Mouse (Mus musculus) inflammation-experienced regulatory T-cells, adult 16 weeks (primary cell): ENCODE results near the gene Rhox4c. TPM values are rescaled to one million over a fixed set of nuclear protein-coding genes. Genes with fewer than 3 reads are reported as not detected.

Experiments used
- polyA plus RNA-seq: library from polyadenylated mRNA; unstranded; fragments of 100-300 nt; shearing (Covaris generic); gene quantifications from one replicate; pipeline ENCODE4 v1.2.1, GENCODE M21; 2017

Gene Rhox4c
- polyA plus RNA-seq: not detected

DNA sequence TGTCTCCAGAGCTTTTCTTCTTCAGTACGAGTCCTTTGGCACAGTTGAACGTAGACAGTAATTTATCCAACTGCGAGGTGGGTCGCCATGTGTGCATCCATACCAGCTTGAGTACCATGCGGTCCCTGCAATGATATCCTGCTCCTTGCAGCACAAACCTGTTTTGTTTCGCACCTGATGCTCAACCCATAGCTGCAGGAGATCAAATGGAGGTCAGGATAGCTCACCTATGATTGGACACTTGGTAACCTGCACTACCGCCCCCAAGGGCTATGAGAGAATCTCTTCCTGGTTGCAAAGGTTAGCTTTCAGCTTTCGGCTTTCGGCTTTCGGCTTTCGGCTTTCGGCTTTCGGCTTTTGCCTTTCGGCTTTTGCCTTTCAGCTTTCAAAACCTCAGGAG lies at the start of gene Rhox4c:
Gene Rhox4c (plus strand): TSS at position 301 of the 400 bp plus-strand sequence.

DNA sequence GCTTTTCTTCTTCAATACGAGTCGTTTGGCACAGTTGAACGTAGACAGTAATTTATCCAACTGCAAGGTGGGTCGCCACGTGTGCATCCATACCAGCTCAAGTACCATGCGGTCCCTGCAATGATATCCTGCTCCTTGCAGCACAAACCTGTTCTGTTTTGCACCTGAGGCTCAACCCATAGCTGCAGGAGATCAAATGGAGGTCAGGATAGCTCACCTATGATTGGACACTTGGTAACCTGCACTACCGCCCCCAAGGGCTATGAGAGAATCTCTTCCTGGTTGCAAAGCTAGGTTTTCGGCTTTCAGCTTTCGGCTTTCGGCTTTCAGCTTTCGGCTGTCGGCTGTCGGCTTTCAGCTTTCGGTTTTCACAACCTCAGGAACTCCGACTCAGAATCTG lies 47.9 kb upstream of the Rhox4c start, which contains the start of gene Rhox4b:
Gene Rhox4b (plus strand): TSS at position 301 of the 400 bp plus-strand sequence.

DNA sequence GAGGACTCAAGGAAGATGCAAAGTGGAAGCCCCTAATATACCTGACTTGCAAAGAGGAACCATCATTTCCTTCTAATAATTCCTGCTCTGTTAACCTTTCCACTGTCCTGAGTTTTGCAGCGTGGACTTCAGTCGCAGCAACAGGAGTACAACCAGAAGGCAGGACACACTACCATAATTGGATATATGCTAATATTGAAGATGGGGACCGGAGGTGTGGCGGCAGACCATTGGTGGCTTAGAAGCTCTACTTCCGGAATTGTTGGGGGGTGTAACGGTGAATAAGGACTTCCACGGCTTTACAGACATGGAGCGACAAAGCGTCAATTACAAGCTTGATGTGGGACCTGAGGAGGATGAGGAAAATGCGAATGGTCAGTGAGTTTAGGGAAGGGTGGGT lies 26.8 kb upstream of the Rhox4c start, which contains the start of gene Rhox2c:
Gene Rhox2c (plus strand): TSS at position 301 of the 400 bp plus-strand sequence.

DNA sequence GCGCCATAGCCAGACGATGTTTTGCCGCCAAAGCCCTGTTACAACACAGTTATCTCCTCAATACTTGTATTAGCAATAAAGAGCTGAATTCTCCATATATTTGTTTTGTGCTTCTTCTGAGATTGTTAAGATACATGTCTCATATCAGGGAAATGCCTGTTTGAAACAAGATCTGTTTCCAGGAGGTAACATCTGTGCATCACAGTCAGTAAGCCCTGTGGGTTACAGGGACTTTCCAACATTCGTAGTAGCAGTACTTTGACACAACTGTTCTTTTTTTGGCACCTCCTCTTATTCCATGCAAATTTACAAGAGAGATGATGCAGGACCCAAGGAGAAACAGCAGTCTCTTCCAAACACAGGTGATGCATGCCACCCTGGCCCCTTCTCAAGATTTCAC lies 21.9 kb upstream of the Rhox4c start, which contains the start of gene Rhox3c:
Gene Rhox3c (plus strand): TSS at position 301 of the 400 bp plus-strand sequence.

DNA sequence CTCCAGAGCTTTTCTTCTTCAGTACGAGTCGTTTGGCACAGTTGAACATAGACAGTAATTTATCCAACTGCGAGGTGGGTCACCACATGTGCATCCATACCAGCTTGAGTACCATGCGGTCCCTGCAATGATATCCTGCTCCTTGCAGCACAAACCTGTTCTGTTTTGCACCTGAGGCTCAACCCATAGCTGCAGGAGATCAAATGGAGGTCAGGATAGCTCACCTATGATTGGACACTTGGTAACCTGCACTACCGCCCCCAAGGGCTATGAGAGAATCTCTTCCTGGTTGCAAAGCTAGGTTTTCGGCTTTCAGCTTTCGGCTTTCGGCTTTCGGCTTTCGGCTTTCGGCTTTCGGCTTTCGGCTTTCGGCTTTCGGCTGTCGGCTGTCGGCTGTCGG lies 33.9 kb downstream of the Rhox4c start, which contains the start of gene Rhox4d:
Gene Rhox4d (plus strand): TSS at position 301 of the 400 bp plus-strand sequence.

DNA sequence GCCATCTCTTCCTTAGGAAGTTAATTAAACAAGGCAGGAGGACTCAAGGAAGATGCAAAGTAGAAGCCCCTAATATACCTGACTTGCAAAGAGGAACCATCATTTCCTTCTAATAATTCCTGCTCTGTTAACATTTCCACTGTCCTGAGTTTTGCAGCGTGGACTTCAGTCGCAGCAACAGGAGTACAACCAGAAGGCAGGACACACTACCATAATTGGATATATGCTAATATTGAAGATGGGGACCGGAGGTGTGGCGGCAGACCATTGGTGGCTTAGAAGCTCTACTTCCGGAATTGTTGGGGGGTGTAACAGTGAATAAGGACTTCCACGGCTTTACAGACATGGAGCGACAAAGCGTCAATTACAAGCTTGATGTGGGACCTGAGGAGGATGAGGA lies 50.0 kb downstream of the Rhox4c start, which contains the start of gene Rhox2e:
Gene Rhox2e (plus strand): TSS at position 301 of the 400 bp plus-strand sequence.

Other genes with a start within 250 kb of the Rhox4c start
- gene Rhox2a, start 235.4 kb upstream of the Rhox4c start, polyA plus RNA-seq: not detected
- gene Rhox3a, start 230.4 kb upstream of the Rhox4c start, polyA plus RNA-seq: not detected
- gene Rhox4a, start 215.0 kb upstream of the Rhox4c start, polyA plus RNA-seq: 0.28 TPM
- not detected for gene Rhox3a2, start 100.3 kb upstream of the Rhox4c start, polyA plus RNA-seq
- not detected for gene Rhox4a2, start 89.5 kb upstream of the Rhox4c start, polyA plus RNA-seq
- not detected for gene Rhox2b, start 68.3 kb upstream of the Rhox4c start, polyA plus RNA-seq
- 0.20 TPM for gene Rhox4b, start 47.8 kb upstream of the Rhox4c start, polyA plus RNA-seq
- gene Rhox2c, start 26.7 kb upstream of the Rhox4c start, polyA plus RNA-seq: not detected
- not detected for gene Rhox3c, start 21.8 kb upstream of the Rhox4c start, polyA plus RNA-seq
- gene Rhox2d, start 13.1 kb downstream of the Rhox4c start, polyA plus RNA-seq: not detected
- not detected for gene Rhox4d, start 34.0 kb downstream of the Rhox4c start, polyA plus RNA-seq
- not detected for gene Rhox2e, start 50.1 kb downstream of the Rhox4c start, polyA plus RNA-seq
- gene Rhox3e, start 61.7 kb downstream of the Rhox4c start, polyA plus RNA-seq: not detected
- gene Rhox4e, start 77.1 kb downstream of the Rhox4c start, polyA plus RNA-seq: not detected
- gene Rhox2f, start 91.1 kb downstream of the Rhox4c start, polyA plus RNA-seq: not detected
- not detected for gene Rhox3f, start 100.7 kb downstream of the Rhox4c start, polyA plus RNA-seq
- not detected for gene Rhox4f, start 127.4 kb downstream of the Rhox4c start, polyA plus RNA-seq
- not detected for gene Rhox3g, start 148.3 kb downstream of the Rhox4c start, polyA plus RNA-seq
- gene Rhox2g, start 163.1 kb downstream of the Rhox4c start, polyA plus RNA-seq: not detected
- gene Rhox4g, start 171.0 kb downstream of the Rhox4c start, polyA plus RNA-seq: not detected
- gene Rhox3h, start 188.4 kb downstream of the Rhox4c start, polyA plus RNA-seq: not detected
- not detected for gene Rhox2h, start 192.9 kb downstream of the Rhox4c start, polyA plus RNA-seq